Mouse (Mus musculus): Measurements from ENCODE around the gene Gtf2f1. TPM values are rescaled to one million over a fixed set of nuclear protein-coding genes. Genes with fewer than 3 reads are reported as not detected.

Gene Gtf2f1
- polyA plus RNA-seq, 1 experiment = 40.8 TPM

DNA sequence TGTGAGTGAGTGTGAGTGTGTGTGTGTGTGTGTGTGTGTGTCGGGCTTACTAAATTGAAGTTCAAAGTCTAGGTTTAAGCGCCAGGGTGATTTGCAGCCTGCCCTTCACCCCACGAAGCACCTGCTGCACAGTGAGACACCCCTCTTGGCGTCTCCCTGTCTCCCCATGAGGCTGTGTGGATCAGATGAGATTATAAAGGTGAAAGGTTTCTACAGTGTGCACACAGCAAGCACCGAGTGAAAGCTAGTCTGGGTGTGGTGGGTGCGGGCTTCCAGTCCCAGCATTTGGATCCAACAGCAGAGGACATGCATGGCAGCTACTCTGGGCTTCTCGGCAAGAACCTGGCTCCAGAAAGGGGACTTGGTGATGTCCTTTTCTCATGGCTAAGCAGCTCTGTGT, 30.0 kb downstream of the Gtf2f1 start:
- Histone ChIP-seq H3K36me3 (ENCODE audit: control insufficient read depth, insufficient read depth, low read length) (no peaks in the 10 kb centered on the region), H3K4me3 (ENCODE audit: control insufficient read depth, insufficient read depth, low read length) (no peak overlapping the region), H3K27me3 (ENCODE audit: control insufficient read depth, insufficient read depth, low read length) (no peaks in the 10 kb centered on the region), H3K4me1 (replicated peaks; ENCODE audit: control insufficient read depth, insufficient read depth, low read length) (no peaks in the 10 kb centered on the region), H3K27ac (ENCODE audit: control insufficient read depth, insufficient read depth, low read length) (no peak overlapping the region)
- TF ChIP-seq CTCF (IDR thresholded peaks at IDR 0.05; ENCODE audit: borderline replicate concordance, control insufficient read depth, extremely low read depth, insufficient read depth, low read length, poor library complexity) (no peak), POLR2A (IDR thresholded peaks at IDR 0.05; ENCODE audit: control insufficient read depth, extremely low read depth, insufficient read depth, low read length, poor library complexity) (no peak)
- WGBS = 82% methylated on average over 7 of the region's 7 CpGs
- DNase-seq = no peak

DNA sequence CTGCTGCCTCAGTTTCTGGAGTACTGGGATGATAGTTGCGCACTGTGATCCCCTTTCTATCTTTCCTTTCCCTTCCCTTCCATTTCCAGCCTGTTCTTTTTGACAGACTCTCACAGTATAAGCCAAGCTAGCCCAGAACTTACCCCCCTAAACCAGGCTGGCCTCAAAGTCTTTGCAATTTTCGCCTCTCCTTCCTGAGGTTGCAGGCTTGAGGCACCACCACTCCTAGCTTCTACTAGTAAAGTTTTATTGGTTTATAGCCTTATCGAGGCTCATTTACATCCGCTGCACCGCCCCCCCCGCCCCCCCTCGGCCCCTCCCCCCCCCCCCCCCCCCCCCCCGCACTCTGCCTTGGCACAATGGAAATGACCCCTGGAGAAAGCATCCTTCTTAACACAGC, 31.6 kb downstream of the Gtf2f1 start:
- no peak for DNase-seq
- no peaks in the 10 kb centered on the region for H3K27me3 ChIP-seq (ENCODE audit: control insufficient read depth, insufficient read depth, low read length)
- H3K27ac ChIP-seq (ENCODE audit: control insufficient read depth, insufficient read depth, low read length) = no peak overlapping the region
- 36% methylated on average over 8 of the region's 8 CpGs for WGBS
- no peak for TF ChIP-seq POLR2A (IDR thresholded peaks at IDR 0.05; ENCODE audit: control insufficient read depth, extremely low read depth, insufficient read depth, low read length, poor library complexity)
- TF ChIP-seq CTCF (IDR thresholded peaks at IDR 0.05; ENCODE audit: borderline replicate concordance, control insufficient read depth, extremely low read depth, insufficient read depth, low read length, poor library complexity) = no peak
- H3K4me3 ChIP-seq (ENCODE audit: control insufficient read depth, insufficient read depth, low read length) = no peak overlapping the region
- H3K4me1 ChIP-seq (replicated peaks; ENCODE audit: control insufficient read depth, insufficient read depth, low read length) = no peaks in the 10 kb centered on the region
- H3K36me3 ChIP-seq (ENCODE audit: control insufficient read depth, insufficient read depth, low read length) = no peaks in the 10 kb centered on the region

GRCm38 (mm10) chr17:56976531-56977390, 34.3 kb downstream of the Gtf2f1 start:
- H3K36me3 ChIP-seq (ENCODE audit: control insufficient read depth, insufficient read depth, low read length) = no peaks in the 10 kb centered on the region
- H3K4me1 ChIP-seq (replicated peaks; ENCODE audit: control insufficient read depth, insufficient read depth, low read length) = no peaks in the 10 kb centered on the region
- DNase-seq = no peak
- WGBS = 89% methylated on average over 8 of the region's 8 CpGs
- no peak for TF ChIP-seq CTCF (IDR thresholded peaks at IDR 0.05; ENCODE audit: borderline replicate concordance, control insufficient read depth, extremely low read depth, insufficient read depth, low read length, poor library complexity)
- TF ChIP-seq POLR2A (IDR thresholded peaks at IDR 0.05; ENCODE audit: control insufficient read depth, extremely low read depth, insufficient read depth, low read length, poor library complexity) = no peak
- no peak overlapping the region for H3K4me3 ChIP-seq (ENCODE audit: control insufficient read depth, insufficient read depth, low read length)
- H3K27me3 ChIP-seq (ENCODE audit: control insufficient read depth, insufficient read depth, low read length) = no peaks in the 10 kb centered on the region
- no peak overlapping the region for H3K27ac ChIP-seq (ENCODE audit: control insufficient read depth, insufficient read depth, low read length)

- TF ChIP-seq POLR2A (IDR thresholded peaks at IDR 0.05; ENCODE audit: control insufficient read depth, extremely low read depth, insufficient read depth, low read length, poor library complexity) (no peak), CTCF (IDR thresholded peaks at IDR 0.05; ENCODE audit: borderline replicate concordance, control insufficient read depth, extremely low read depth, insufficient read depth, low read length, poor library complexity) (no peak)
- H3K27ac ChIP-seq (ENCODE audit: control insufficient read depth, insufficient read depth, low read length) = no peak overlapping the region
Observed at GRCm38 (mm10) chr17:56975391-56975790, 35.7 kb downstream of the Gtf2f1 start.

GRCm38 (mm10) chr17:56974708-56975240, 36.3 kb downstream of the Gtf2f1 start:
- Histone ChIP-seq H3K27ac (ENCODE audit: control insufficient read depth, insufficient read depth, low read length) (no peak overlapping the region), H3K4me1 (replicated peaks; ENCODE audit: control insufficient read depth, insufficient read depth, low read length) (no peaks in the 10 kb centered on the region), H3K36me3 (ENCODE audit: control insufficient read depth, insufficient read depth, low read length) (no peaks in the 10 kb centered on the region), H3K27me3 (ENCODE audit: control insufficient read depth, insufficient read depth, low read length) (no peaks in the 10 kb centered on the region), H3K4me3 (ENCODE audit: control insufficient read depth, insufficient read depth, low read length) (no peak overlapping the region)
- no peak for DNase-seq
- 90% methylated on average over 5 of the region's 5 CpGs for WGBS
- no peak for TF ChIP-seq POLR2A (IDR thresholded peaks at IDR 0.05; ENCODE audit: control insufficient read depth, extremely low read depth, insufficient read depth, low read length, poor library complexity)
- TF ChIP-seq CTCF (IDR thresholded peaks at IDR 0.05; ENCODE audit: borderline replicate concordance, control insufficient read depth, extremely low read depth, insufficient read depth, low read length, poor library complexity) = no peak

More at GRCm38 (mm10) chr17:56975391-56975790, 35.7 kb downstream of the Gtf2f1 start:
- H3K27me3 ChIP-seq (ENCODE audit: control insufficient read depth, insufficient read depth, low read length) = no peaks in the 10 kb centered on the region
- 84% methylated on average over 3 of the region's 3 CpGs for whole genome bisulfite sequencing
- no peak overlapping the region for H3K4me3 ChIP-seq (ENCODE audit: control insufficient read depth, insufficient read depth, low read length)
- no peaks in the 10 kb centered on the region for H3K36me3 ChIP-seq (ENCODE audit: control insufficient read depth, insufficient read depth, low read length)
- no peak for DNase-seq
- H3K4me1 ChIP-seq (replicated peaks; ENCODE audit: control insufficient read depth, insufficient read depth, low read length) = no peaks in the 10 kb centered on the region

- TF ChIP-seq POLR2A (IDR thresholded peaks at IDR 0.05; ENCODE audit: control insufficient read depth, extremely low read depth, insufficient read depth, low read length, poor library complexity) (no peak), CTCF (IDR thresholded peaks at IDR 0.05; ENCODE audit: borderline replicate concordance, control insufficient read depth, extremely low read depth, insufficient read depth, low read length, poor library complexity) (no peak)
- Histone ChIP-seq H3K27ac (ENCODE audit: control insufficient read depth, insufficient read depth, low read length) (no peak overlapping the region), H3K36me3 (ENCODE audit: control insufficient read depth, insufficient read depth, low read length) (no peaks in the 10 kb centered on the region), H3K27me3 (ENCODE audit: control insufficient read depth, insufficient read depth, low read length) (no peaks in the 10 kb centered on the region), H3K4me3 (ENCODE audit: control insufficient read depth, insufficient read depth, low read length) (no peak overlapping the region), H3K4me1 (replicated peaks; ENCODE audit: control insufficient read depth, insufficient read depth, low read length) (no peaks in the 10 kb centered on the region)
- no peak for DNase-seq
- WGBS = 82% methylated on average over 14 of the region's 14 CpGs
Observed at GRCm38 (mm10) chr17:56973956-56974707, 37.0 kb downstream of the Gtf2f1 start.

Measured in thymus, adult 2 months (tissue).